Mouse (Mus musculus) heart, adult 2 months (tissue): Measurements from ENCODE around the gene Inha.

Experiments used
- CTCF ChIP-seq: fragments of 200-600 bp; IDR thresholded peaks from 2 replicates; pipeline ENCODE4 v1.8.1; 2022; ENCODE audit warnings: antibody characterized with exemption, mild to moderate bottlenecking, moderate library complexity
- POLR2A ChIP-seq: fragments of 200-500 bp; IDR thresholded peaks from 2 replicates; pipeline ENCODE4 v1.6.1; 2011; ENCODE audit warnings: mild to moderate bottlenecking, low read depth, low read length, control low read depth; ENCODE audit not compliant: insufficient read depth

GRCm38 (mm10) chr1:75509586-75509985 is 2.7 kb downstream of the Inha start:
- TF ChIP-seq CTCF (no peak), POLR2A (no peak)
